Mouse (Mus musculus) cerebellum, adult 18-20 months (tissue): Measurements from ENCODE around the gene Bnc1.

Experiments used
- DNase-seq, 2 experiments: peaks; one replicate each; pipeline ENCODE4 v3.0.0; 2021

Gene Bnc1

GRCm38 (mm10) chr7:81992131-81993061, at the start of gene Bnc1:
Gene Bnc1 (minus strand): TSS chr7:81992292.
- no peak for DNase-seq

GRCm38 (mm10) chr7:82033347-82033746, 41.3 kb upstream of the Bnc1 start:
- no peak for DNase-seq

- DNase-seq = no peak
These were observed 37.6 kb upstream of the Bnc1 start for GRCm38 (mm10) chr7:82029666-82030065.

GRCm38 (mm10) chr7:82025802-82026201, 33.7 kb upstream of the Bnc1 start:
- no peak for DNase-seq

- no peak for DNase-seq
These were observed 31.6 kb upstream of the Bnc1 start for GRCm38 (mm10) chr7:82023676-82024075.

GRCm38 (mm10) chr7:82022404-82022803, 30.3 kb upstream of the Bnc1 start:
- DNase-seq = no peak

GRCm38 (mm10) chr7:82018031-82018430, 25.9 kb upstream of the Bnc1 start:
- DNase-seq = no peak

GRCm38 (mm10) chr7:82016751-82017710, 24.9 kb upstream of the Bnc1 start:
- no peak for DNase-seq

- no peak for DNase-seq
These were observed 20.4 kb upstream of the Bnc1 start for GRCm38 (mm10) chr7:82012472-82012871.

- no peak for DNase-seq
These were observed 19.7 kb upstream of the Bnc1 start for GRCm38 (mm10) chr7:82011534-82012401.

- no peak for DNase-seq
These were observed 15.1 kb upstream of the Bnc1 start for GRCm38 (mm10) chr7:82007151-82007550.

- no peak for DNase-seq
These were observed 12.1 kb upstream of the Bnc1 start for GRCm38 (mm10) chr7:82004228-82004627.

- no peak for DNase-seq
These were observed 7.7 kb upstream of the Bnc1 start for GRCm38 (mm10) chr7:81999816-82000215.

GRCm38 (mm10) chr7:81999372-81999771, 7.3 kb upstream of the Bnc1 start:
- no peak for DNase-seq

- no peak for DNase-seq
These were observed 3.9 kb upstream of the Bnc1 start for GRCm38 (mm10) chr7:81995975-81996374.

GRCm38 (mm10) chr7:81995126-81995525, 3.0 kb upstream of the Bnc1 start:
- DNase-seq = no peak

- DNase-seq = no peak
These were observed 1.0 kb upstream of the Bnc1 start for GRCm38 (mm10) chr7:81993140-81993539.

- DNase-seq = no peak
These were observed 456 bp downstream of the Bnc1 start for GRCm38 (mm10) chr7:81991611-81992061.

GRCm38 (mm10) chr7:81991116-81991515, 976 bp downstream of the Bnc1 start:
- DNase-seq = no peak

- no peak for DNase-seq
These were observed 8.4 kb downstream of the Bnc1 start for GRCm38 (mm10) chr7:81983651-81984050.

GRCm38 (mm10) chr7:81978304-81978703, 13.8 kb downstream of the Bnc1 start:
- no peak for DNase-seq

GRCm38 (mm10) chr7:81974616-81975015, 17.5 kb downstream of the Bnc1 start:
- DNase-seq = no peak
